In genomic region chr3:86796716-86797115, GRCm38 (mm10) we compare ENCODE assay signal across 9 mouse cellular contexts.
A peak's percentile ranks its signal among the peaks of the same experiment; 100 is the strongest.
DNase-seq lines count a peak whose midpoint lies in the region; ATAC-seq lines count a peak whose summit lies in the region.
"Had no signal": no experiment of that assay in that cellular context is flagged by ENCODE, and none has a peak within 500 bp of the region (broad histone marks: within the 10 kb centered on the region; RNA-seq: fewer than 3 reads in every experiment).

No protein-coding gene starts in this region.

- no peaks in the 10 kb centered on the region for H3K36me3 ChIP-seq in kidney, embryonic 16.5 days (ENCODE audit: insufficient read depth, low read length)
- H3K36me3 ChIP-seq in liver, embryonic 15.5 days (replicated peaks) = peaks cover 11% of the 10 kb centered on the region

- H3K27me3 ChIP-seq in kidney, embryonic 16.5 days (ENCODE audit: insufficient read depth, low read length) = no peaks in the 10 kb centered on the region; the same call in 1 of the 2 replicates
- H3K27me3 ChIP-seq in liver, embryonic 15.5 days = no peaks in the 10 kb centered on the region
- H3K27me3 ChIP-seq: neural tube, embryonic 12.5 days had no signal

- H3K9ac ChIP-seq in kidney, embryonic 16.5 days (replicated peaks; ENCODE audit: low read length) = no peak overlapping the region
- H3K9ac ChIP-seq in liver, embryonic 15.5 days = peak overlapping the region; percentile 15; the same call in 1 of the 2 replicates
- H3K9ac ChIP-seq: neural tube, embryonic 12.5 days had no signal

- 40% methylated on average over 6 of the region's 6 CpGs for WGBS in kidney, embryonic 16.5 days
- 37% methylated on average over 6 of the region's 6 CpGs for WGBS in liver, embryonic 15.5 days (ENCODE audit: insufficient replicate concordance)

- no peak for ATAC-seq in kidney, embryonic 16.5 days (ENCODE audit: low FRiP score, low TSS enrichment)
- ATAC-seq in liver, embryonic 15.5 days (ENCODE audit: insufficient read depth) = no peak

- H3K9me3 ChIP-seq in kidney, embryonic 16.5 days (ENCODE audit: low read length) = no peaks in the 10 kb centered on the region
- no peaks in the 10 kb centered on the region for H3K9me3 ChIP-seq in liver, embryonic 15.5 days (replicated peaks)
- H3K9me3 ChIP-seq: neural tube, embryonic 12.5 days had no signal

- H3K4me2 ChIP-seq in kidney, embryonic 16.5 days (replicated peaks; ENCODE audit: low read depth, low read length) = no peak overlapping the region
- H3K4me2 ChIP-seq in liver, embryonic 15.5 days = peak overlapping the region; percentile 71
- H3K4me2 ChIP-seq: neural tube, embryonic 12.5 days had no signal

- 0 out of 2 replicates have a peak, but pooled peaks cover 6% of the 10 kb centered on the region for H3K4me1 ChIP-seq in kidney, embryonic 16.5 days (ENCODE audit: insufficient read depth, low read length)
- H3K4me1 ChIP-seq in liver, embryonic 15.5 days (replicated peaks) = peaks cover 48% of the 10 kb centered on the region

- no peak overlapping the region for H3K4me3 ChIP-seq in kidney, embryonic 16.5 days (ENCODE audit: low read length)
- H3K4me3 ChIP-seq in liver, embryonic 15.5 days (replicated peaks) = peak overlapping the region; percentile 59
- H3K4me3 ChIP-seq: neural tube, embryonic 12.5 days had no signal

- peak; percentile 27 to 35 for DNase-seq in kidney, postnatal 25 days
- DNase-seq in ES-CJ7 (ENCODE audit: low read depth, low spot score) = peak; percentile 72
- peak; percentile 54 for DNase-seq in c-Kit-positive CD71-positive TER-119-positive erythroid progenitor cells, embryonic 14.5 days (ENCODE audit: low spot score)
- no peak for DNase-seq in urinary bladder, postnatal 4 days (ENCODE audit: low spot score in 2 of 2)
- DNase-seq in layer of hippocampus, adult 9-10 months (ENCODE audit: low spot score) = no peak
- DNase-seq in cerebellum, postnatal 10 days = no peak

- H3K27ac ChIP-seq in kidney, embryonic 16.5 days (ENCODE audit: low read length) = no peak overlapping the region
- peak overlapping the region; percentile 54; the same call in 1 of the 2 replicates for H3K27ac ChIP-seq in liver, embryonic 15.5 days (replicated peaks)
- H3K27ac ChIP-seq: neural tube, embryonic 12.5 days had no signal

Comparison
In these comparisons a context has a peak if more than half of its experiments do, and no peak if none do; other contexts are left out.
1. DNase-seq: peak in kidney, postnatal 25 days (2 of 2), ES-CJ7 (single experiment) and c-Kit-positive CD71-positive TER-119-positive erythroid progenitor cells, embryonic 14.5 days (single experiment); none in urinary bladder, postnatal 4 days (0 of 2), layer of hippocampus, adult 9-10 months (single experiment) and cerebellum, postnatal 10 days (0 of 2).